ENCODE assay signal across 18 mouse cellular contexts in genomic region chr14:102514527-102514926, GRCm38 (mm10).
DNase-seq lines count a peak whose midpoint lies in the region; ATAC-seq and TF ChIP-seq lines count a peak whose summit lies in the region.
"Had no signal": no experiment of that assay in that cellular context is flagged by ENCODE, and none has a peak within 500 bp of the region (broad histone marks: within the 10 kb centered on the region; RNA-seq: fewer than 3 reads in every experiment).

No protein-coding gene starts in this region.

- WGBS in kidney, embryonic 15.5 days: 41% methylated on average over 2 of the region's 2 CpGs
- WGBS in lung, embryonic 14.5 days: 15% methylated on average over 2 of the region's 2 CpGs

- DNase-seq in kidney, adult 8-10 months: peak; percentile 3 to 15
- DNase-seq in lung, embryonic 14.5 days: peak; percentile 83
- DNase-seq in lung, postnatal 25 days (ENCODE audit: low spot score): no peak
- DNase-seq in lung, postnatal 10 days: peak; percentile 7
- no peak for DNase-seq in lung, adult 18-20 months
- DNase-seq: adrenal gland, adult 2 months; adrenal gland, postnatal 25 days; cerebellum, adult 18-20 months; cerebellum, adult 9-11 months; cerebellum, postnatal 36 days; gastrocnemius, postnatal 10 days; heart, adult 18-20 months had no signal

- H3K4me3 ChIP-seq in kidney, embryonic 15.5 days (replicated peaks): no peak overlapping the region
- H3K4me3 ChIP-seq in lung, embryonic 14.5 days (ENCODE audit: low read depth, low read length): no peak overlapping the region
- H3K4me3 ChIP-seq: embryonic facial prominence, embryonic 13.5 days; forebrain, embryonic 12.5 days; heart, embryonic 10.5 days; hindbrain, embryonic 10.5 days had no signal

- H3K9ac ChIP-seq in kidney, embryonic 15.5 days: no peak overlapping the region
- H3K9ac ChIP-seq in lung, embryonic 14.5 days: no peak overlapping the region
- H3K9ac ChIP-seq: embryonic facial prominence, embryonic 13.5 days; forebrain, embryonic 12.5 days had no signal

- no peaks in the 10 kb centered on the region for H3K9me3 ChIP-seq in kidney, embryonic 15.5 days (replicated peaks)
- H3K9me3 ChIP-seq in lung, embryonic 14.5 days (ENCODE audit: low read depth, low read length): no peaks in the 10 kb centered on the region
- H3K9me3 ChIP-seq: embryonic facial prominence, embryonic 13.5 days; forebrain, embryonic 12.5 days; heart, embryonic 10.5 days; hindbrain, embryonic 10.5 days had no signal

- no peak for ATAC-seq in kidney, embryonic 15.5 days (replicated peaks; ENCODE audit: low FRiP score)
- peak; percentile 94 for ATAC-seq in lung, embryonic 14.5 days (ENCODE audit: insufficient read depth)
- ATAC-seq: forebrain, embryonic 16.5 days had no signal

- H3K27me3 ChIP-seq in kidney, embryonic 15.5 days: no peaks in the 10 kb centered on the region
- H3K27me3 ChIP-seq in lung, embryonic 14.5 days (ENCODE audit: insufficient read depth, low read length): no peaks in the 10 kb centered on the region
- H3K27me3 ChIP-seq: embryonic facial prominence, embryonic 13.5 days; forebrain, embryonic 12.5 days had no signal

- no peak overlapping the region for H3K4me2 ChIP-seq in kidney, embryonic 15.5 days
- H3K4me2 ChIP-seq in lung, embryonic 14.5 days: no peak overlapping the region
- H3K4me2 ChIP-seq: embryonic facial prominence, embryonic 13.5 days; forebrain, embryonic 12.5 days had no signal

- no peaks in the 10 kb centered on the region for H3K36me3 ChIP-seq in kidney, embryonic 15.5 days
- no peaks in the 10 kb centered on the region for H3K36me3 ChIP-seq in lung, embryonic 14.5 days (ENCODE audit: insufficient read depth)
- H3K36me3 ChIP-seq: embryonic facial prominence, embryonic 13.5 days; forebrain, embryonic 12.5 days; heart, embryonic 10.5 days; hindbrain, embryonic 10.5 days had no signal

- H3K27ac ChIP-seq in kidney, embryonic 15.5 days: no peak overlapping the region
- H3K27ac ChIP-seq in lung, embryonic 14.5 days (ENCODE audit: low read depth): no peak overlapping the region
- H3K27ac ChIP-seq: embryonic facial prominence, embryonic 13.5 days; forebrain, embryonic 12.5 days; heart, embryonic 10.5 days; hindbrain, embryonic 10.5 days had no signal

- no peak for TF ChIP-seq CTCF in lung, embryonic 14.5 days (IDR thresholded peaks at IDR 0.05; ENCODE audit: low read depth)

- no peaks in the 10 kb centered on the region for H3K4me1 ChIP-seq in kidney, embryonic 15.5 days
- H3K4me1 ChIP-seq in lung, embryonic 14.5 days (ENCODE audit: insufficient read depth): no peaks in the 10 kb centered on the region
- H3K4me1 ChIP-seq: heart, embryonic 10.5 days had no signal

Comparison
In these comparisons a context has a peak if more than half of its experiments do, and no peak if none do; other contexts are left out.
1. DNase-seq: peak in kidney, adult 8-10 months (2 of 2), lung, embryonic 14.5 days (single experiment) and lung, postnatal 10 days (single experiment); none in lung, postnatal 25 days (single experiment) and lung, adult 18-20 months (0 of 2).